Mouse (Mus musculus) MEL (cell line): ENCODE measurements at regions not wholly inside any gene's neighbourhood (a gene's known extent, or its start where the extent isn't known, plus 50 kb on each side); places are given as distances from the start of the nearest gene placed in this dataset.

Experiments
- CHD2 ChIP-seq: IDR thresholded peaks from 2 replicates; pipeline ENCODE4 v1.6.1; 2011; ENCODE audit warnings: low read length, improper control_type of control experiment
- EP300 ChIP-seq, 2 experiments: IDR thresholded peaks; 2 replicates each; pipeline ENCODE4 v1.6.1; 2011; ENCODE audit warnings: improper control_type of control experiment in 2 of 2, low read length in 2 of 2, low read depth in 1 of 2, mild to moderate bottlenecking in 1 of 2
- MEF2A ChIP-seq: IDR thresholded peaks from 2 replicates; pipeline ENCODE4 v1.6.1; 2014; ENCODE audit warnings: low read depth, mild to moderate bottlenecking, inconsistent platforms, low read length, improper control_type of control experiment; ENCODE audit not compliant: poor library complexity, insufficient replicate concordance, severe bottlenecking; ENCODE audit errors: extremely low read depth

GRCm38 (mm10) chr11:114223061-114223460, 156.2 kb upstream of the Sdk2 start:
- TF ChIP-seq CHD2 = no peak
- no peak for TF ChIP-seq EP300 (IDR thresholded peaks at IDR 0.05; ENCODE audit: low read depth in 1 of 2, low read length in 2 of 2)
- no peak for TF ChIP-seq MEF2A
